Mouse (Mus musculus): ENCODE results near the gene Chuk.
A peak's percentile ranks its signal among the peaks of the same experiment; 100 is the strongest.

The Chuk gene

DNA sequence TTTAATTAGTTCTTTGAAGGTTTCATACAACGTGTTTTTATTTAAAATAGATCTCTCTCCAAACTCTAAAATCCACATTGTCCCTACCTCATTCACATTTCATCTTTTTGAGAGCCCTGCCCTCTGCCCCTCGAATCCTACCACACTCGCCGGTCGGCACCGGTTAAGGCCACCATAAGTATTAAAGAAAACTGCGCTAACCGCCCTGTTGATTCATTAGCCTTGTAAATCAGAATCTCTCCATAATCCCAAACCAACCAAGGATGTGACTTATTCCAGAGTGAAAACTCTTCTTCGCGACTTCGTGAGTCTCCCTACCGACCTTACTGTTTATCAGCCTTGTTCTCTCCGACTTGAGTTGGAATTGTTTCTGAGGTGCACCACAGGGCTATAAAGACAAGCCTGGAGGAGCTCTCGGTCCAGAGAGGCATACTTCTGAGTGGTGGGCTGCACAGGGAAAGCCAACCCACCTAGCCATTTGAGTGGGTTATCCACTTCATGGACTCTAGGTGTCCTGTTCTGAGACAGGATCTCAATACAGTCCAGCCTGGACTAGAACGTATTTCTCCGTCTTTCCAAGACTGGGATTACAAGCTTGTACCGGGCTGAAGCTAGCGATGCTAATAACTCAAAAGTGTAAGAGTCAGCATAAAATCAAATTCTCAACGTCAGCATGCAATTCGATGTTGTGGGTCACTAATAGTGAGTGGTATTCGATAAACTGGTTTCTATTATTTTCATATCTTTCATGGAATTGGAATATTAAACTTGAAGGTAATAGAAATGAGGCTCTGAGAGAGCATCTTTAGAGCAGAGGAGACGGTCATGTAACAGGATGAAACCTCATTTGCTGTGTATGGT lies 611 bp upstream of the Chuk start:
- no peak for DNase-seq (ENCODE audit: low spot score in 2 of 2)

DNA sequence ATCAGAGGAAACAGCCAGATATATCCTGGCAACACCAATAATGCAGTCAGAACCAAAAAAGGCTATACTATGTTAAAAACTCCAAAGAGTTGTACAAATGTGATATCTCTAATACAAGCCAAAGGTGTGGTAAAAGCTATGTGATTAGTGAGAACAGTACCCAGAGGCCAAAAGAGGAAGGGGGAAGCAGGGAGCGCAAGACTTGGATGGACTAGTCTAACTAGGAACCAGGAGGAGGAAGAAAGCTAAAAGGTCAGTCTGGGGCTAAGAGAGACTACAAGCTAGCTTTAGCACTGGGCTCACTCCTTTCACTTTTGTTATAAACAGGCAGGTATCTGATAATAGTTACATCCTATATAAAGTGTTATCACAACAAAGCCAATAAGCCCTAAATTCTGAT lies 2.9 kb downstream of the Chuk start:
- DNase-seq (ENCODE audit: low spot score in 2 of 2): no peak

DNA sequence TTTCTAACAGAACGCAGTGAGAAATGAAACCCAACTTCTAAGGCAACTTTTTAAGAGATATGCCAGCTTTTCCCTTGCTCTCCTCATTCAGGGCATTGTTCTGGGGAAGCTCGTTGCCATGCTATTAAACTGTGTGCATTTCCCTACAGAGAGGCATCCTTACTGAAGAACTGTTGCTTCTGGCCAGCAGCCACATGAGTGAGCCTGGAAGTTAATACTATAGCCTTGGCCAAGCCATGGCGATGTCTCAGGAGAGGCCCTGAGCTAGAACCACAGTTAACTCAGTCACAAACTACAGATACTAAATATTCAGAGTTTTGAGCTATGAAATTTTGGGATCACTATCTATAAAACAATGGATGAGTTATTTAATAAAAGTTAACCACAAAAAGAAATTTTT lies 4.3 kb downstream of the Chuk start:
- DNase-seq (ENCODE audit: low spot score in 2 of 2): no peak

DNA sequence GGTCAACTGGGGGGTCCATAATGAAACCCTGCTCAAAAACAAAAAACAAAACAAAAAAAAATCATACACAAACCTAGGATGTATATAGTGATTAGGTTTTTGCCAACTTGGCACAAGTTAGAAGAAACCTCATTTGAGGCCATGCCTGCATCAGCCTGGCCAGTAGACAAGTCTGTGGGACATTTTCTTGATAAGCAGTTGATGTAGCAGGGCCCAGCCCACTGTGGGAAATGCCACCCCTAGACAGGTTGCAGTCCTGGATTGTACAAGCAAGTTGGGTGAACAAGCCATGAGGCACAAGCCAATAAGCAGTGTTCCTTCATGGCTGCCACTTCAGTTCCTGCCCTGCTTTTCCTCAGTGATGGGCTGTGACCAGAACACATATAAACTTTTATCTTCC lies 6.4 kb downstream of the Chuk start:
- no peak for DNase-seq (ENCODE audit: low spot score in 2 of 2)

DNA sequence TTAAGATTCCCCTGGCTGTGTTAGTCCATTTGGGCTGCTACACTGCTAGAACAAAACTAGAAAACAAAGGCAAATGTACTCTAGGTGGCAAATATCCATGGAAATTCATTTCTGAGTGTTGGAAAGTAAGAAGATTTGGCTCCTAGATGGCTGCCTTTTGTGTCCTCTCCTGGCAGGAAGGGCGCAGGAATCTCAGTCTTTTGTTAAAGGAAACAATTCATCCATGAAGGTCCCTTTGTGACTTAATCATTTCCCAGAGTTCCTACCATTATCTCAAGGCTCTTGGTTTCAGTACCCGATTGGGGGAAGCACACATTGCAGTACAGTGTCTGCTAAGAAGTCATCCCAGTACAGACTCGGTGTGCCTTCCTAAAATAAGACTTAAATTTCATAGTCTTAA lies 21.0 kb downstream of the Chuk start:
- no peak for DNase-seq (ENCODE audit: low spot score in 2 of 2)

DNA sequence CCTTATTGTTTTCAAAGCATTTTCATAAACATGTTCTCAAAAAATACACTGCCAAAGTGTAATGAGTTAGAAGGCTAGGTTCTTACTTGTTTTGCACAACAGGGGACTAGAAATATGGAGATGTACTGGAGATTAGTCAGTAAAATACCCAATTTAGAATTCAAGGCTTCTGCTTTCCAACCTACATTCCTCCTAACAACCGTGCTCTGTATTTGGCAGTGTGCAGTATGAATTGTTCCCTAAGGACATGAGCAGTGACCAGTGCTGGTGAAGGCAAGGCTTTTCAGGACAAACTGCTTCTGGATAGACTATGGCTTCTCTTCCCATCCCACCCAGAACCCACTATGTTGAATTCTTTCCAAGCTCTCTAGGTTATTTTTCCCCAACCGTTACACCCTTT lies 26.4 kb downstream of the Chuk start:
- DNase-seq (ENCODE audit: low spot score in 2 of 2): no peak

DNA sequence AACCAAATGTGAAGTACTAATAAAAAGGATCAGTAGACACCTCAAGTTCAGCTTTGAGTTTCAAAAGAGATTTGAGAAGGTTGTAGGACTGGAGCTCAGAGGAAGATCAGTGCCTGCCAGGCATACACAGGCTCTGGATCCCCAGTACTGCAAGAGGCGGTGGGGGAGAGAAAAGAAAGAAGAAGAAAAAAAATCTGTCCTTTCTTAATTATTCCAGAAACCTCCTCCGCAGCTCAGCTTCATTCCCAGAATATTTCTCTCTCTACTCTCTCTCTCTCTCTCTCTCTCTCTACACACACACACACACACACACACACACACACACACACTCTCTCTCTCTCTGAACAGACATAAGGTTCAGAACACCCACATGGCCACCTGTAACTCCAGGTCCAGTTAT lies 27.3 kb downstream of the Chuk start:
- DNase-seq (ENCODE audit: low spot score in 2 of 2): no peak

DNA sequence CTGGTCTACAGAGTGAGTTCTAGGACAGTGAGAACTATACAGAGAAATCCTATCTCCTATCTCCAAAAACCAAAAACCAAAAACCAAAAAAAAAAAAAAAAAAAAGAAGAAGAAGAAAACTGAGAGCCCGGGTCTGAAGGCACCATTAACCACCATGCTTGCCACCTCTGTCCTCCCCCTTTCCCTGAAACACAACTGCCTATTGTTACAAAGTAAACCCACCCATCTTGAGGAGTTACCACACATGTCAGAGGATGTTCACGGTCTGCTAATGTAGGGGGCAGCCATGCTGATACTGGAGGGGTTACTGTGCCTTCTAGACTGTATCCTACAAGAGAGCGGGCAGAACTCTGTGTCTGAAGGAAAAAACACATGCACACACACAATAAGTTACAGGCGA lies 30.3 kb downstream of the Chuk start:
- DNase-seq (ENCODE audit: low spot score in 2 of 2): no peak

DNA sequence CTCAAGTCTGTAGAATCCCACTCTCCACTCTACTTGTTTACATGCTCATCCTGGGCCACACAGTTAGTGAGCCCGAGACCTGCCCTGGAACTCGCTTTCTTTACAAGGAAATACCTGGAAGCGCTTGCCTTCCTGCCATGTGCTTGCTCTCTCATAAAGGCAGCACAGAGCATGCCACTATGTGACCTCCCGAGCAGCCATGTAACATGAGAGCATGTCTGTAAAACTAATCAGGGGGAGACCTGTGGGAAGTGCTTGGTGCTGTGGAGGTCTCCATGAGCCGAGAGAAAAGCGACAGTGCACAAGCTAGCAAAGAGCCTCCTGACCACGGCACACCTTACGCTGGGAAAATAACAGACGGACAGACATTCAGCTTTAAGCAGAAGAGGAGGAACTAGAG lies 30.8 kb downstream of the Chuk start:
- no peak for DNase-seq (ENCODE audit: low spot score in 2 of 2)

DNA sequence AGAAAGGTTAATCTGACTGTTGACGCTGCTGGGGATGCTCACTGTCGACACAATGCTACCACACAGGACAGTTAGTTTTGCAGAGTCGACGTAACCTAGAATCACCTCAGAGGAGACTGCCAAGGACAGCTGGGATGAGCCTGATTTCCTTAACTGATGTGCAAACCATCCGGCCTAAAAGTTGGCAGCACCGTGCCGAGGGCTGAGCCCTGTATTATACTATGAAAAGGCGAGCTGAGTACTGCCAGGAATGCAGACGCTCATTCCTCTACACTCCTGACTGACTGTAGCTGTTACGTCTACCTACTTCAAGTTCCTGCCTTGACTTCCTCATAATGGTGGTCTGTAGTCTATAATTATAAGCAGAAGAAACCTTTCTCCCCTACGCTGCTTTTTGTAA lies 32.3 kb downstream of the Chuk start:
- no peak for DNase-seq (ENCODE audit: low spot score in 2 of 2)

DNA sequence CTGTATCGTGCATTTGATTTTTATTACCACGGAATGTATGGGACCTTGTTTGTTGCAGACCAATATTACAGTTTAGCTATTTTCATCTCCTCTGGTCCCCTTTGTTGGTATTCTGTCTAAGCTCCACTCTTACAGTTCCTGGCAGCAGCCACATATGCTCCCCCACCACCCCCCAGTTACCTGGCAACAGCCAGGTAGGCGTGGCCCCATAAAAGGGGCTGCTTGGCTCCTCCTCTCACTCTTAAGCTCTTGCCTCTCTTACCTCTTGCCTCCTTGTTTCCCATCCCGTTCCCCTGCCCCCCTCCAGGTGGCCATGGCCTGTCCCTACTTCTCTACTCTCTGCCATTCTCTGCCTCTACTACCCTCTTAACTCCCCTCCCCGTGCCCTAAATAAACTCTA lies 36.1 kb downstream of the Chuk start:
- DNase-seq (ENCODE audit: low spot score in 2 of 2): no peak

DNA sequence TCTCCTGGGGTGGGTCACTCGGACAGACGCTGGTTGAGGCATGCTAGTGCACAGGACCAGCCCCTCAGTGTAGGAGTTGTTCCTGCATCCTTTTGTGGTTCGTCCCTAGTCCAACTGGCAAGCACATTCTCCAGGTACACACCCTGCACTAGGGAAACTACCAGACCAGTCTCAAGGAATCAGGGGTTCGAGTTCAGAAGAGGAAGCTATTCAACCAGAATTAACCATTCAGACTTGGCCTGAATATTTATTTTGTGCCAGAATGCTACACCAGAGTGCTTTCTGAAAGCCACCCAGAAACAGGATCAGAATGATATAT lies 37.4 kb downstream of the Chuk start:
- no peak for DNase-seq (ENCODE audit: low spot score in 2 of 2)

DNA sequence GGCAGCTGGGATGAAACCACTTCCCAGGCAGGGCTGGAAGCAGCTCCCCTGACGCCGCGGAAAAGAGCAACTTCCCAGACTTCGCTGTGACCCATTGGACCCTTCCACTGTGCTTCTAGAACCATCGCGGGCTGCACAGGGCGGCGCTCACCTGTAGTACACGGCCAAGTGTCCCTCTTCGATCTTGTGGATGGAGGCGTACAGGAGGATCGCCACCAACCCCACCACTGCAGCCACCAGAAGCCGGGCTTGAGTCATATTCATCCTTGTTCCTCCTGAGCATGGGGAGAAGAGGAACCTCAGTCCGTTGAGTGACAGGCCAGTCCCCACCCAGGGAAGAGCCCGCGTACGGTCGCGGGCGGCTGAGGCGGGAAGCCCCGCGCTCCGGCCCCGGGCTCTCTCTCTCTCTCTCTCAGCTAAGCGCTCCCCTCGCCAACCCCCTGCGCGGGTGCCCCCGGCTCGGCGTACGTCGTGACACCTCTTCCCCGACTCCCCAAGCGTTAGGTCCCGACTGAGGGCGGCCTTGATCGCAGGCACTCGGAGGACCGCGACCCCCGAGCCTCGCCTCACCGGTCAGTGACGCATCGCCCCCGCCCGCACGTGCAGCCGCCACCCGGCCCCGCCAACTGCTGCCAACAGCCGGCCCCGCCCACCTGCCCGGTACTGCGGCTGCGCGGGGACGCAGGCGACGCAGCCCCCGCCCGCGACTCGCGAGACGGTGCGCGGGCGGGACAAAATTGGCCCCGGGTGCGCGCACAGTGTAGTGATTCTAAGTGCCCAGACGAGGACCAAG lies 38.0 kb downstream of the Chuk start, which contains the start of gene Erlin1:
Gene Erlin1, minus strand, starts transcription at position 665 of the 793 bp plus-strand sequence.
- peak; percentile 86 to 93 for DNase-seq (ENCODE audit: low spot score in 2 of 2)

DNA sequence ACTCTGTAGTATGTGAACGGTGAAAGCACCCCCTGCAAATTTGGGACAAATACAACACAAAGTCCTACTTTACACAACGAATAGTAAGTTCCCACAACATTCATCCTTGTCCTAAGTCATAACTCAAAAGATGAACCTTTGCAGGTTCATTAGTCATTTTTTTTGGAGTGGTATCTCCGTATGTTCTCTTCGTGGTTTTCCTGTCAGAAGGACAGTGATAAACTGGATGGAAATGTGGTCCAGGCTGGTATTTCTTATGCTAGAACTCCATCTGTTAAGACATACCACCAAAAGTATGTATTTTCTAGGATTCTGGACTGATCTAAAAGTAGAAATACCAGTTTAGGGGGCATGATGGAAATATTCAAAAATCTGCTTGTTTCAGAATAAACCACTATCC lies 39.0 kb downstream of the Chuk start:
- DNase-seq (ENCODE audit: low spot score in 2 of 2): no peak

DNA sequence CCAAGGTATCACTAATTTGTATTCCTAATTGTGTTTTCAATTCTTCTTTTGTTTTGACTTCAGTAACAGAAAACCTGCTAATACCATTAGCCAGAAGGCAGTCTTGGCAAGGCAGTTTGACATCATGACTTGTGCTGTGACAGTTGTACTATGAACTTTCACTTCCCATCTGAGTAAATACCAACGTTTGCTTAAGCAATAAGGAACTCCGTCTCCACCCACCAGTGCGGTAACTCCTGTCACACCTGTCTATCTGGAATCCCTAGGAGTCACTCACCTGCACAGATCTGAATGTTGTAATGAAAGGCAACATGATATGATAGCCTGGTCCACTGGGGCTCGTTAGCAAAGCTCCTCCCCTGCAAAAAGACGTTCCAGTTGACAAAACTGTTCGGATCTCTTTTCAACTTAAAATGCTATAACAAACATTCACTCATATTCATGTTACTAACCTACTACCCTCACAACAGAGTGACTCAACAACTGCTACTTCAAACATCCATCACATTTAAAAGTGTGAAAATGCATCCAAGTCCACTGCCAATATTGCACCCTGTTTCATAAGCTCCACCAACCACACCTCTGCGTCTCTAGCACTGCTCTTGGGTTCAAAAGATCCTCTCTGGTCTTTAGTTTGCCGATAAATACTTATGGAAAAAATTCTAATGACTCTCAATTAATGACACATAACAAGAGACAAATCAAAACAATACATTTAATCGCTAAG lies 39.8 kb downstream of the Chuk start:
- no peak for DNase-seq (ENCODE audit: low spot score in 2 of 2)

DNA sequence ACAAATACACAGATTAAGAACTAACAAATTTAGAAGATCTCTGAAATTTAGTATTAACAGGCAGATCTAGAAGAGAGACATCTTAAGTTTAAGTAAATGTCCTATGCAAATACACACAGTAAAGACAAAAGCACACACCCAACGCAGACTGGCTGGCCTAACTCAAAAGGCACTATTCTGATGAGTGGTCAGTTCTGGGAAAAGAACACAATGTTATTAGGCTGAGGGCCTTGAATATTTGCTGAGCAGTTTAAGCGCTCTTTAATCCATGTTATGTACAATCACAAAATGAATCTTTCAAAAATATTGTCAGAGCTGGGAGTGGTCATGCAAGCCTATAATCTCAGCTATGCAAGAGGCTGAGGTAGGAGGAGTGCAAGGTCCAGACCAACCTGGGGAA lies 42.5 kb downstream of the Chuk start:
- no peak for DNase-seq (ENCODE audit: low spot score in 2 of 2)

DNA sequence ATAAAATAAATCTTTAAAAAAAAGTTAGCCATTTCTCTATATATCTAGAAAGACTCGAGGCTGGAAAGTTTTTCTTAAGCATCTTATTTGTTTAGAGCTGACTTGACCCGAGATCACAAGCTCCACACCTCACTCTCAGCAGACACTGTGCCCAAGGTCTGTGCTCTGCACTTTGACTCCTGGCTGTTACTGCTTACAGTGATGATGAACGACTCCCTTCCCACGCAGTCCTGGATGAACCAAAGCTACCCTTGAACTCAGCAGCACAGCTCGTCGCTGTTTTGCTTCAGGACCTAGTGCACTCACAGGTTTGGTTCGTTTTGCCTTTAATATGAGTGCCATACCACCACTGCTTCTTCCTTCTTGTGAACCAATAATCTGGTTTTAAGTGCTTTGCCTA lies 43.5 kb downstream of the Chuk start:
- DNase-seq (ENCODE audit: low spot score in 2 of 2): no peak

DNA sequence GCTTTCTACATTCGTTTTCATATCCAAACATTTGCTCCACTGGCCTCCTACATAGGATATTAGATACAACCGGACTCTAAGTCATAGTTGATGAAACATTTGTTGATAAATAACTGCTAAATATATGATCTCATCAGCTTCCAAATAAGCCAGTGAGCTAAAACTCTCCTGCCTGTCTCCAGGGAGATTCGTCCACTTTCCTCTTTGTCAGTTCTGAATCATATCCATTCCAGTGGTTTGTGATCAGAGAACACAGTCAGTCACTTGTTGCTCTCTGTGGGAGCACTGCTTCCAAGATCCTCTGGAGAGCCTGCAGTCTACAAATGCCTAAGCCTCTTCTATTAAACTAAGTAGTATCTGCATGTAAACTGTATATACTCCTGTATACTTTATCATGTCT lies 47.1 kb downstream of the Chuk start:
- DNase-seq (ENCODE audit: low spot score in 2 of 2): no peak

DNA sequence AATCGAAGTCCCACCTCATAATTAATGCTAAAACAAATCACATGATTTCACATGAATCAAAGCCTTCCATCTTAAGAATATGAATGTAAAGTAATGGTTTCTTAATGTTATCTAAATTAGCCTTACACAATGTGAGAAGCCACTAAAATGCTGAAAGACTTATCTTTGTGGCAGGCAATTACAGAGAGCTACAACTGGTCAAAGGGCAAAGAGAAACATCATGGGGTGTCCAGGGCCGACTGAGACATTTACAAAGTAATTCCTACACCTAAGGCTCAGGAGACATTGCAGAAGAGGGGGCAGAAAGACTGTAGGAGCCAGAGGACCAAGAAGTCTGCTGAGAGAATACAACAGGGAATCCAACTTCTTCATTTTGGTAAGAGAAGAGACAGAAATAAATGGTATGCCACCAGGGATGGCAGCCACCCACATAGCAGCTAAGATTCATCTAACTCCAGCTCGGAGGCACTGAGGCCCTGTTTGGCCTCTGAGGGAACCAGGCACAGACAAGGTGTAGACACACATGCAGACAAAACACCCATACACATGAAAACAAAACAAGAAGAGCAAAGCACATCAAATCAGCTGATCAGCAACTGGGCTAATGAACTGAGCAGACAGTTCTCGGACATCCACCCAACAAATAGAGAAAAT lies 52.0 kb downstream of the Chuk start:
- DNase-seq (ENCODE audit: low spot score in 2 of 2): no peak

DNA sequence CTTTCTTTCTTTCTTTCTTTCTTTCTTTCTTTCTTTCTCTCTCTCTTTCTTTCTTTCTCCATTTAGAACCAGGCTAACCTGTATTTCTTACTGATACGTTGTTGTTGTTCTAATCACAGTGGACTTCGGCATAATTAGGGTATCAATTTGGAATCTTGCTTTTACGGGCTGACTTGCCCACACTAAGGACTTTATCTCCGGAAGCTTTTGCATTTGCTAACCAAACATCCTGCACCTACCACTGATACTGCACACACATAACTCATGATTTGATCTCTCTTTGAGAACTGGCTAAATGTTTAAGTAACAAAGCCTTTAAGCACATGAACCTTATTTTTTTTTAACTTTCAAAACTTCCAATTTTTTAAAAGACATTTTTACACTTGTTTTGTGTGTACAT lies 56.9 kb downstream of the Chuk start:
- DNase-seq (ENCODE audit: low spot score in 2 of 2): no peak

DNA sequence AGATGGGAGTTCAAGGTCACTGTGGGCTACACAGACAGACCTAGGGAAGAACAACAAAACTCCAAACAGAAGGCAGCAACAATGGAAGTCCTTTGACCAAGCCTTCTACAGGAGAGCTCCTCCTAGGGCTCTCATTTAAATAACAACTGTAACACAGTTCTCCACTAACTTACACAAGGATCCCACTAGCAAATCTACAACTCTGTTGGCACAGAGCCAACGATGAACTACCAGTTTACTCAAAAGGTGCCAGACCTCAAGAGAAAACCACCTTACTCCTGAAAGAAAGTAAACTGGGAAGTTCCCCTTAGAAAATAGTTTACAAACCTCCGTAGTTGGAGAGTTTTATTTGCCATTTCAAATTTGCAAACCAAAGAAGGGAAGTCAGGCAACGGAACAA lies 58.0 kb downstream of the Chuk start:
- no peak for DNase-seq (ENCODE audit: low spot score in 2 of 2)

DNA sequence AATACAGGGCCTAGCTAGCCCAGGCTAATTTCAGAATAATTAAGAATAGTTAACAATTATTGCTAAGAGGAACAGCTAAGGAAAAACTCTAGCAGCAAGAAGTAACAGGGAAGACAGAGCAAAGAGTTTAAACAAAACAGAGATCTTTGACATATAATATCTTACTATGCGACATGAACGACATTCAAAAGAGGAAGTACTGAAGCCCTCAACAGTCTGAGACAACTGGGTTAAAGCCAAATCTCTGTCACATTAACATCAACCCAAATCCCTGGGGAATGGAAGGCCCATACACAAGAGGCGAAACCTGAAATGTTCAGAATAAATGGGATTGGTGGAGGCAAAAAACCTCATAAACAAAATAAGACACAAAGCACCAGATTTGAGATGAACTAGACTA lies 61.4 kb downstream of the Chuk start:
- no peak for DNase-seq (ENCODE audit: low spot score in 2 of 2)

Data from spleen, postnatal 4 days (tissue).